Mouse (Mus musculus) fibroblast of lung, adult 2 months (primary cell): Measurements from ENCODE around the gene Nlrp4e.
"Not testable (repeated sequence)": the region's sequence is repeated elsewhere in the genome, so short reads cannot be mapped to it uniquely, and the experiment has no call there.

Source experiments
- DNase-seq: peaks from one replicate; pipeline ENCODE4 v3.0.0-alpha.2; 2011; ENCODE audit warnings: low read depth

The Nlrp4e gene

DNA sequence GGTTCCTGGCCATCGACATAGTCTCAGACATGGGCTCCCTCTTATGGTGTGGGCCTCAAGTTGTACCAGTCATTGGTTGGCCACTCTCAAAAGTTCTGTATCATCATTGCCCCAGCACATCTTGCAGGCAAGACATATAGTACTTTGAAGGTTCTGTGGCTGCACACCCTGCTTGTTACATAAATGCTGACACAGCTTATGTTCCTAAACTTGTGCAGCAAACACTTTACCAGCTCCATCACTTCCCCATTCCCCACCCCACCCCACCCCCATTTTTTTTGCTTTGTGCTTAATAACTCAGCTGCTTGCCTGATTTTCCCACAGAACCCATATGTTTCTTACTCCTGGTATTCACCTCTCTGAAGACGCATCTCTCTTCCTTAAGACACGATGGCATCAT lies at the start of gene Nlrp4e:
Gene Nlrp4e (plus strand): TSS at position 301 of the 400 bp plus-strand sequence.
- not testable (repeated sequence) for DNase-seq

DNA sequence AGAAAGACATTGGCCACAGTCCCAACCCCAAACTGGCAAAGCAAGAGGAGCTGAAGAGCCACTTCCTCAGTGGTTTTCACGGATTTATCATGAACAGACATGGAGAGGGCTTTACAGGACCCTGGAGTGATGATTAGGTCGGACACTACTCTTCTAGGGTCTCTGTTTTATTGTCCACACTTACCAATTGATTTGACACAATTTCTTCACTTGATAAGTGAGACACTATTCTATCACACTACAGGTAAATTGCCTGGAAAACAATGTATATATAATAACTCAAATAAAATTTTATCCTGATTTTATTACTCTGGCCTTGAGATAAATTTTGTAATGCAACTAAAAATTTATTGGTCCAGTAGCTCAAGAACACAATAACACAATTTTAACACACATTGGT lies 49.4 kb upstream of the Nlrp4e start, which contains the start of gene Vmn1r166:
Gene Vmn1r166 (minus strand): TSS at position 101 of the 400 bp plus-strand sequence.
- not testable (repeated sequence) for DNase-seq

DNA sequence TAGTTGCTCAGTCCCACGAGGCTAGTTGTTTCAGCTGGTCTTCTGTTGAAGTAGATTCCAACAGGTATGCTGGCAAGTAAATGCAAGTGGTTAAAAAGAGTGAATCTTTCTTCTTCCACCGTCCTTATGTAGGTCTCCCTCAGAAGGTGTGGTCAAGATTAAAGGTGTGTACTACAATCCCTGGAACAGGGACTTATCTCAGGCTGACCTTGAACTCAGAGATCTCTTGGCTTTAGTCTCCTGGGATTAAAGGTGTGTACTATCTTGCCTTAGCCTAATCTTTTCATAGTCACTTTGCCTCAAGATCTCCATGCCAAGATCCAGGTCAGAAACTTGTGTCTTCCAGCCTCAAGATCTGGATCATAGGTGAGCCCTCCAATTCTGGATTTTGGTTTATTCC lies 22.2 kb upstream of the Nlrp4e start, which contains the start of gene Gm6902:
Gene Gm6902 (minus strand): TSS at position 101 of the 400 bp plus-strand sequence.
- not testable (repeated sequence) for DNase-seq

DNA sequence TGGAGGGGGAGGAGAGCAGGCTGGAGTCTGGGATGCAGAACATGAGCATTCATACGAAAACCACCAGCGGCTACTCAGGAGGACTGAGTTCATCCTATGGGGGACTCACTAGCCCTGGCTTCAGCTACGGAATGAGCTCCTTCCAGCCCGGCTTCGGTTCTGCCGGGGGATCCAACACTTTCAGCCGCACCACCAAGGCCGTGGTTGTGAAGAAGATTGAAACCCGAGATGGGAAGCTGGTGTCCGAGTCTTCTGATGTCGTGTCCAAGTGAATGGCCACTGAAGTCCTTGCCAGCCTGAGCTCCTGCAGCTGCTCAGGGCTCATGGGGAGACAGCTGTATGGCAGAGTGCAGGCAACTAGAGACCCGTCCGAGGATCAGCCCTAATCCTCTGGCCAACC lies 57.3 kb downstream of the Nlrp4e start:
- DNase-seq, result not testable (repeated sequence)

DNA sequence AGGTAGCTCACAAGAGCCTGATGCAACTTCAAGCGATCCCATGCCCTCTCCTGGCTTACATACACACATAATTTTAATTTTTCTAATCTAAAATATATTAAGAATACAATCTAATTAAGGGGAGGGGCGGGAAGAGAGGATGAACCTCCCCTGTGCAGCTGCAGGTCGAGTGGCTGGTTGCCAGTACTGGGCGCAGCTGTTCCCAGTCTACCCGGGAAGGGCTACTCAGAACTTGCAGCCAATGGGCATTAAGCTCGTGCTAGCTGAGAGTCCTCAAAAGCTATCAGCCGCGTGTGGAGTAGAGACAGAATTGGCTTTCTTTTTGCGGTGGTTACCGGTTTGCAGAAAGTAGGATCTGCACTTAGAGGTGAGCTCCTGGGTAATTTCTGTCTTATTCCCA lies 84.6 kb downstream of the Nlrp4e start, which contains the start of gene Nlrp5:
Gene Nlrp5 (plus strand): TSS at position 301 of the 400 bp plus-strand sequence.
- no peak for DNase-seq
